Mouse (Mus musculus): ENCODE measurements at regions not wholly inside any gene's neighbourhood (a gene's known extent, or its start where the extent isn't known, plus 50 kb on each side); places are given as distances from the start of the nearest gene placed in this dataset.

- DNase-seq, result no peak
Observed at GRCm38 (mm10) chr6:14358280-14358679, 396.8 kb downstream of the Ppp1r3a start.

Data from kidney, postnatal 14 days (tissue).